Mouse (Mus musculus) CH12.LX (cell line): ENCODE measurements around the gene Plscr2. TPM values are rescaled to one million over a fixed set of nuclear protein-coding genes. Genes with fewer than 3 reads are reported as not detected.

Experiments used
- DNase-seq: peaks from one replicate; pipeline ENCODE4 v3.0.0-alpha.2; 2013; ENCODE audit errors: extremely low read depth
- H3K27ac ChIP-seq: 2 replicates; pipeline ENCODE4 v1.5.1; 2012; ENCODE audit warnings: low read depth, mild to moderate bottlenecking, control low read depth, moderate library complexity; ENCODE audit not compliant: insufficient read depth
- H3K27me3 ChIP-seq: replicated peaks from 2 replicates; pipeline ENCODE3; 2012; ENCODE audit warnings: inconsistent platforms
- H3K36me3 ChIP-seq, 2 experiments: replicated peaks in 1 of 2; 2 replicates each; pipeline versions ENCODE3 to v1.6.1; 2012; ENCODE audit warnings: inconsistent platforms in 1 of 2, low read length in 1 of 2, mild to moderate bottlenecking in 1 of 2, mixed read lengths in 1 of 2, moderate library complexity in 1 of 2; ENCODE audit not compliant: control insufficient read depth in 1 of 2, insufficient read depth in 1 of 2
- H3K4me1 ChIP-seq, 2 experiments: 2 replicates each; pipeline ENCODE4 v1.6.1; 2012; ENCODE audit warnings: inconsistent platforms in 1 of 2, moderate library complexity in 1 of 2; ENCODE audit not compliant: insufficient read depth in 2 of 2, control insufficient read depth in 1 of 2
- H3K4me2 ChIP-seq: 2 replicates; pipeline ENCODE4 v1.6.1; 2012; ENCODE audit warnings: low read depth, mild to moderate bottlenecking, control low read depth; ENCODE audit not compliant: poor library complexity, insufficient read depth, severe bottlenecking
- H3K4me3 ChIP-seq, 3 experiments: fragments of 150-350 bp in 1 of 3; sonication (generic) in 1 of 3; replicated peaks in 1 of 3; 2 replicates each; pipeline versions ENCODE3 to v1.5.1; 2011 to 2012; ENCODE audit warnings: low read depth in 2 of 3, low read length in 2 of 3, mild to moderate bottlenecking in 2 of 3, moderate library complexity in 2 of 3, control low read depth in 1 of 3, improper control_type of control experiment in 1 of 3, inconsistent platforms in 1 of 3, mixed read lengths in 1 of 3; ENCODE audit not compliant: poor library complexity in 1 of 3
- H3K79me2 ChIP-seq: replicated peaks from 2 replicates; pipeline ENCODE4 v1.6.1; 2012; ENCODE audit warnings: mild to moderate bottlenecking, moderate library complexity; ENCODE audit not compliant: control insufficient read depth, poor library complexity, insufficient read depth, severe bottlenecking; ENCODE audit errors: extremely low read depth
- H3K9ac ChIP-seq: 2 replicates; pipeline ENCODE4 v1.6.1; 2012; ENCODE audit warnings: low read depth, mild to moderate bottlenecking, control low read depth, moderate library complexity; ENCODE audit not compliant: insufficient read depth
- H3K9me3 ChIP-seq: replicated peaks from 2 replicates; pipeline ENCODE3; 2012; ENCODE audit warnings: low read length, inconsistent platforms, mixed read lengths
- BHLHE40 ChIP-seq: IDR thresholded peaks from 2 replicates; pipeline ENCODE4 v1.6.1; 2011; ENCODE audit warnings: mild to moderate bottlenecking, low read depth, low read length, improper control_type of control experiment
- CHD1 ChIP-seq: IDR thresholded peaks from 2 replicates; pipeline ENCODE4 v1.6.1; 2012; ENCODE audit warnings: low read depth, low read length, improper control_type of control experiment, inconsistent platforms
- E2F4 ChIP-seq: IDR thresholded peaks from 2 replicates; pipeline ENCODE4 v1.6.1; 2011; ENCODE audit warnings: low read depth, low read length, improper control_type of control experiment; ENCODE audit not compliant: insufficient replicate concordance
- GABPA ChIP-seq: IDR thresholded peaks from 2 replicates; pipeline ENCODE4 v1.6.1; 2012; ENCODE audit warnings: low read depth, low read length, improper control_type of control experiment, inconsistent platforms; ENCODE audit not compliant: insufficient replicate concordance
- JUND ChIP-seq: conservative IDR thresholded peaks from 2 replicates; pipeline ENCODE4 v1.6.1; 2011; ENCODE audit warnings: low read depth, low read length, improper control_type of control experiment
- KAT2A ChIP-seq: IDR thresholded peaks from 2 replicates; pipeline ENCODE4 v1.6.1; 2012; ENCODE audit warnings: low read length, improper control_type of control experiment, inconsistent platforms; ENCODE audit not compliant: insufficient replicate concordance
- MAZ ChIP-seq: IDR thresholded peaks from 2 replicates; pipeline ENCODE4 v1.6.1; 2012; ENCODE audit warnings: low read depth, mild to moderate bottlenecking, inconsistent platforms, low read length, improper control_type of control experiment, moderate library complexity
- MXI1 ChIP-seq: IDR thresholded peaks from 2 replicates; pipeline ENCODE4 v1.6.1; 2011; ENCODE audit warnings: mild to moderate bottlenecking, low read depth, low read length, improper control_type of control experiment
- MYC ChIP-seq: IDR thresholded peaks from 2 replicates; pipeline ENCODE4 v1.6.1; 2011; ENCODE audit warnings: low read depth, mild to moderate bottlenecking, improper control_type of control experiment, low read length
- NELFE ChIP-seq: IDR thresholded peaks from 2 replicates; pipeline ENCODE4 v1.6.1; 2011; ENCODE audit warnings: low read depth, low read length, improper control_type of control experiment
- NRF1 ChIP-seq: IDR thresholded peaks from 2 replicates; pipeline ENCODE4 v1.6.1; 2014; ENCODE audit warnings: low read depth, mild to moderate bottlenecking, inconsistent platforms, low read length, improper control_type of control experiment, moderate library complexity
- POLR2A ChIP-seq: IDR thresholded peaks from 2 replicates; pipeline ENCODE4 v1.6.1; 2011; ENCODE audit warnings: low read depth, mild to moderate bottlenecking, improper control_type of control experiment, low read length
- SIN3A ChIP-seq: IDR thresholded peaks from 2 replicates; pipeline ENCODE4 v1.6.1; 2012; ENCODE audit warnings: low read length, improper control_type of control experiment, inconsistent platforms
- TBP ChIP-seq: conservative IDR thresholded peaks from 2 replicates; pipeline ENCODE4 v1.6.1; 2011; ENCODE audit warnings: low read depth, low read length, improper control_type of control experiment
- TCF12 ChIP-seq: IDR thresholded peaks from 2 replicates; pipeline ENCODE4 v1.6.1; 2014; ENCODE audit warnings: low read depth, mild to moderate bottlenecking, inconsistent platforms, low read length, improper control_type of control experiment
- UBTF ChIP-seq: IDR thresholded peaks from 2 replicates; pipeline ENCODE4 v1.6.1; 2012; ENCODE audit warnings: low read depth, mild to moderate bottlenecking, inconsistent platforms, low read length, improper control_type of control experiment, moderate library complexity
- USF1 ChIP-seq: IDR thresholded peaks from 2 replicates; pipeline ENCODE4 v1.6.1; 2014; ENCODE audit warnings: low read depth, mild to moderate bottlenecking, inconsistent platforms, low read length, improper control_type of control experiment
- ZKSCAN1 ChIP-seq: IDR thresholded peaks from 2 replicates; pipeline ENCODE4 v1.6.1; 2012; ENCODE audit warnings: low read depth, inconsistent platforms, low read length, improper control_type of control experiment, borderline replicate concordance
- ZNF384 ChIP-seq: IDR thresholded peaks from 2 replicates; pipeline ENCODE4 v1.6.1; 2012; ENCODE audit warnings: low read depth, low read length, improper control_type of control experiment, inconsistent platforms
- dilution Hi-C: fragments of 300-500 bp; cut with MboI; formaldehyde crosslinking; loops from 2 replicates; pipeline ENCODE4 v1.14.3; 2020; ENCODE audit warnings: low sequenced_read_pairs; ENCODE audit not compliant: extremely low pct_unique_long_range_greater_than_20kb, extremely low pct_ligation_motif_present
- in situ Hi-C: fragments of 300-500 bp; cut with MboI; formaldehyde crosslinking; loops from 3 replicates; pipeline ENCODE4 v1.14.3; 2019; ENCODE audit warnings: low sequenced_read_pairs, low pct_ligation_motif_present, low pct_unique_long_range_greater_than_20kb, mixed read lengths
- polyA plus RNA-seq: library from polyadenylated mRNA; unstranded; fragments of >175 nt; gene quantifications from 2 replicates; pipeline ENCODE4 v1.2.1, GENCODE M21; 2012; ENCODE audit warnings: low read depth; ENCODE audit not compliant: insufficient read length
- total RNA-seq, 2 experiments: library from RNA; depleted of rRNA; stranded (reverse); fragments of 300-350 nt in 1 of 2; fragments of >200 nt in 1 of 2; gene quantifications; 2 replicates each; pipeline ENCODE4 v1.2.3; 2012 to 2014

Gene Plscr2
- total and polyA plus RNA-seq, 3 experiments = 0.91 to 1.4 (median 0.95) TPM

GRCm38 (mm10) chr9:92292169-92292568, 16.8 kb downstream of the Plscr2 start:
- Histone ChIP-seq H3K27ac (no peak overlapping the region), H3K36me3 (peaks cover 19 to 46% of the 10 kb centered on the region in 2 experiments), H3K4me2 (no peak overlapping the region), H3K27me3 (no peaks in the 10 kb centered on the region), H3K9me3 (no peaks in the 10 kb centered on the region), H3K4me1 (peaks cover 0 to 4% of the 10 kb centered on the region in 2 experiments; a peak in 1 of 4 replicates), H3K79me2 (no peaks in the 10 kb centered on the region), H3K4me3 (no peak overlapping the region), H3K9ac (no peak overlapping the region)
- no peak for TF ChIP-seq POLR2A
- TF ChIP-seq JUND = no peak
- peak; percentile 7; the same call in 1 of the 2 replicates for TF ChIP-seq BHLHE40
- TF ChIP-seq UBTF = no peak
- TF ChIP-seq MYC = no peak
- dilution Hi-C loops = no loop called here
- in situ Hi-C loops = no loop called here
- no peak for DNase-seq

DNA sequence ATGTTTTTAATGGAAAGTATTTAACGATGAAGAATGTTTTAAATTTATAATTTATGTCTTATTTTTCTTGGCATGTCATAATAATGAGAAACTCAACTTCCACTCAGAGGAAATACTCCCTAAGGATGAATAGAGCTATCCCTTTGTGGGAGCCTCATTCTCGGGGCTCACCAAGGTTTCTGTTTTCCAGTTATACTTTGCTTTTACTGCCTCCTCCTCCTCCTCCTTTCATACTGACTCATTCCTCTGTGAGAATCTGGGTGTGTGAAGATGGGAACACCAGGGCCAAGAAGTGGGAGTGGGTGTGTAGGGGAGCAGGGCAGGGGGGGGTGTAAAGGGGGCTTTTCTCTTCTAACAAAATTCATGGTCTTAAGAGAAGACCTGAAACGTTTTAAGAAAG, 17.5 kb downstream of the Plscr2 start:
- H3K79me2 ChIP-seq = no peaks in the 10 kb centered on the region
- peaks cover 0 to 4% of the 10 kb centered on the region in 2 experiments; a peak in 1 of 4 replicates for H3K4me1 ChIP-seq
- H3K27me3 ChIP-seq = no peaks in the 10 kb centered on the region
- H3K36me3 ChIP-seq = peaks cover 15 to 42% of the 10 kb centered on the region in 2 experiments
- dilution Hi-C loops (no loop called here), in situ Hi-C loops (no loop called here)
- no peak for DNase-seq
- no peaks in the 10 kb centered on the region for H3K9me3 ChIP-seq
- no peak overlapping the region for H3K4me3 ChIP-seq
- no peak overlapping the region for H3K9ac ChIP-seq
- H3K4me2 ChIP-seq = no peak overlapping the region
- no peak overlapping the region for H3K27ac ChIP-seq
- TF ChIP-seq CHD1 (no peak), GABPA (no peak), NELFE (no peak), JUND (no peak), SIN3A (no peak), MYC (no peak), TBP (no peak), E2F4 (no peak), USF1 (no peak), ZNF384 (no peak), MAZ (no peak), ZKSCAN1 (no peak), NRF1 (no peak), TCF12 (no peak), KAT2A (no peak), MXI1 (no peak)
